Mouse (Mus musculus) WW6 (cell line): ENCODE results near the gene Cdc25a.
A peak's percentile ranks its signal among the peaks of the same experiment; 100 is the strongest.

Experiments used
- DNase-seq: peaks from one replicate; pipeline ENCODE4 v3.0.0-alpha.2; 2013; ENCODE audit warnings: low read depth, low spot score

The Cdc25a gene

DNA sequence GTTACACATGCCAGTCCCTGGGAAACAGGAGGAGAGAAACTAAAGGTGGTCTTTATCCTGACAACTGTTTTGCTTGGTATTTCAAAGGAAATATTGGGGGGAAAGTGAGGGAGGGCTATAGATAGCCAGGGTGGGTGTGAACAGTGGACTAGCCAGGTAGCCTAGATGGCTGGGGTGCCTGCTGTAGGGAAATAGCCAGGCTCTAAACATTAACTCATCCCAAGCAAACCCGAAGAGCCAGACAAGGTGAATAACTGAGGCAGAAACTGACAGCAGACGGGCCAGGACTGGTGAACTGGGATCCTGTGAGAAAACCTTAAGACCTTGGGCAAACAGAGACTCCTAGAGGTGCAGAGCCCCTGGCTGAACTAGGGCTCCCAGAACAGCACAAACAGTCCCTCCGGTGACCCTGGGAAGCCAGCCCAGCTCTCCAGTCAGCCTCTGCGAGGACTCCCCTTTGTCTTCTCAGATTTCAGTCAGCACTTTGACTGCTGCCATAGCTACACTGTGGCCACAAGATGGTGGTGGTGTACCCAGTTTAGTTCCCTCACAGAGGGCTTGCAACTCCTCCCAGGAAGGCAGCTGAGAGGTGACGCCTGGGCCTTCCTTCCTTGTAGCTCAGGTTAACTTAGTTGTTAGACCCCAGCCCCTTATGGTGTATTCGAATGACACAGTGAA, 19.2 kb downstream of the Cdc25a start:
- DNase-seq: no peak

- DNase-seq: no peak
These were observed 20.2 kb downstream of the Cdc25a start for GRCm38 (mm10) chr9:109895593-109895992.

GRCm38 (mm10) chr9:109896253-109897150, 21.1 kb downstream of the Cdc25a start:
- no peak for DNase-seq

- no peak for DNase-seq
These were observed 22.6 kb downstream of the Cdc25a start for GRCm38 (mm10) chr9:109898027-109898426.

DNA sequence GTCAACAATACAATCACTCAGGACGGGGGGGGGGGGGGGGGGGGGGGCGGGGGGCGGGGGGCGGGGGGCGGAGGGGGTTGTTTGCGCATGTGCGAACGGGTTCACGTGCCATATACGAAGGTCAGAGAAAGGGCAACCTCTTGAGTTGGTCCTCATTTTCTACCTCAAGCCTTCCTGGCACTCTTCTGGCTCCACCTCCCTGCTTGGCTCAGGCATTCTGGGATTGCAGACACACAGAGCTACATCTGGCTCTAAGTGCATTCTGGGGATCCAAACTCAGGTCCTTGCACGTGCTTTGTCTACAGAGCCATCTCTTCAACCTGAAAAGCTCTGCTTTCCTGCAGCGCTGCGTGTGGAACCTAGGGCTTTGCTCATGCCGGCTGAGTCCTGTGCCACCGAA, 24.0 kb downstream of the Cdc25a start:
- DNase-seq: no peak

GRCm38 (mm10) chr9:109899774-109900173, 24.4 kb downstream of the Cdc25a start:
- DNase-seq: no peak

DNA sequence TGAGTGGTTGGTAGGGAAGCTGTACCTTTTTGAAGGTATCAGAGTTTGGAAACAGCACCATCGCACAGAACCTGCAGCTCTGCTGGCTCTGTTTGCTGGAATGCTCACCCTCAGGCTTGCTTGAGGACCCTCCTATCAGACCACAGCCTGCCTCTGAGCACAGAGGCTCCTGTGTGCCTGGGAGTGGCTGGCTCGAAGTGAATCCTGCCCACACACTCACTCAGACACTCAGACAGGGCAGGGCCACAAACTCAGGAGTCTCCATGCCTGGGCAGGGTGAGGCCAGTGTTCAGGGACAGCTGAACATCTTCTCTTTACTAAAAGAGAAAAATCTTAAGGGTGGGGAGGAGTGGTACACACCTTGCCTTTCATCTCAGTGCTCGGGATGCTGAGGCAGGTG, 25.2 kb downstream of the Cdc25a start:
- DNase-seq: no peak

GRCm38 (mm10) chr9:109902246-109902645, 26.9 kb downstream of the Cdc25a start:
- DNase-seq: no peak

DNA sequence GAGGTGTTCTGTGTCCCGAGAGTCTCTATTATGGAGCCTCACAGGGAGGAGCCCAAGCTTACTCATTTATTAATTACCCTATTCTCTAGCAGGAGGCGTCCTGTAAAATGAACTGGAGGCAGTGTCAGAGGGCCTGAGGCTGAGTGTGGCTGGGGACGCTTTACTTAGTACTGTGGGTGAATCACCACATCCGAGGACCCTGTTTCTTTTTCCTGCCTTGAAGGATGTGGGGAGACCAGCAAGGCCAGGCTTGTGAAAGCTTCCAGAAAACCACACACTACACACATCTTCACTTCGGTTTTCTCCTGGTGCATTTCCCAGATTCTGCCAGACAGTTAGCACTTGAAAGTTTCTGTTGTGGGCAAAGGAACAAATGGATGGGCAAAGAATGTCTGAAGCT, 27.4 kb downstream of the Cdc25a start:
- DNase-seq: no peak

GRCm38 (mm10) chr9:109907300-109907699, 31.9 kb downstream of the Cdc25a start:
- no peak for DNase-seq

GRCm38 (mm10) chr9:109907774-109908465, 32.5 kb downstream of the Cdc25a start:
- no peak for DNase-seq

DNA sequence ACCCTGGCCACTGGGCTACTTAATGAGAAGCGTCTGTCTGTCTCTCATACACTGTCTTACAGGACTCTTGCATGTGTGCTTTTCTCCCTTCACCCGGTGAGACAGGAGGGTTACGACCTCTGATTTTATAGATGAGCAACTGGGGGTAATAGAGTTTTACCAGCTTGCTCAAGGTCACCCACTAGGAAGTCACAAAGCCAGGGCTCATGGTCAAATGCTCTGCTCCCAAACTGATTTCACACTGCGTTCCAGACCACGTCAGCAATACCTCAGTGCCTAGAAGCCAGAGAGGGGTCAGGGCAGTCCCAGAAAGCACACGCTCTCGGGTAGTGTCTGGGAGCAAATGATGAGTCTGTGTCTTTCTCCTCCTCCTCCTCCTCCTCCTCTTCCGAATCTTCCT, 33.7 kb downstream of the Cdc25a start:
- no peak for DNase-seq

- DNase-seq: no peak
These were observed 34.5 kb downstream of the Cdc25a start for GRCm38 (mm10) chr9:109909926-109910325.

- DNase-seq: no peak
These were observed 36.4 kb downstream of the Cdc25a start for GRCm38 (mm10) chr9:109911779-109912178.

DNA sequence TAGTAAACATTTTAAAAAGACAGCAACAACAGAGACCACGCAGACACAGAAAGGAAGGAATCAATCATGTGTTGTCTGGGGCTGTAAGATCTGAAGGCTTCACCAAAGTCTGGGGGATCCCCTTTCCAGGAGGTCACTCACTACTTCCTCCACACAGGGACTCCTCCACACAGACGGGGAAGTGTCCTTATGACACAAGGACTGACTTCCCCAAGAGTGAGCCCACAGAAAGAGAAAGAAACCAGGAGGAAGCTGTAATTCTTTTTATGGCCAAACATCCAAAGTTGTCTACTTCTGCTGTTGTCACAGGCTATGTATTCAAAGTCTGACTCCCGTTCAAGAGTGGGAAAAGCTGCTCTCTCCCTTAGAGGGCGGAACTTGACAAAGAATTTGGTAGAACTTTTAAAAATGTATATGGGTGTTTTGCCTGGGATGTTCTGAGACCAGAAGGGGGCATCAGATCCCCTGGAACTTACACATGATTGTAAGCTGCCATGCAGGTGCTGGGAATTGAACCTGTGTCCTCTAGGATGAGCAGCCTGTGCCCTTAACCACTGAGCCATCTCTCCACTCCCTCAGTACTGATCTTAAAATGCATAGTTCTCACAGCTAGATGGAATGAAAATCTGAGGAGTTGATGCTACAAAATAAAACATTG, 39.0 kb downstream of the Cdc25a start:
- DNase-seq: no peak

- no peak for DNase-seq
These were observed 42.6 kb downstream of the Cdc25a start for GRCm38 (mm10) chr9:109917931-109918330.

GRCm38 (mm10) chr9:109929131-109929530, 53.8 kb downstream of the Cdc25a start:
- DNase-seq: no peak

- no peak for DNase-seq
These were observed 54.7 kb downstream of the Cdc25a start for GRCm38 (mm10) chr9:109930063-109930462.

DNA sequence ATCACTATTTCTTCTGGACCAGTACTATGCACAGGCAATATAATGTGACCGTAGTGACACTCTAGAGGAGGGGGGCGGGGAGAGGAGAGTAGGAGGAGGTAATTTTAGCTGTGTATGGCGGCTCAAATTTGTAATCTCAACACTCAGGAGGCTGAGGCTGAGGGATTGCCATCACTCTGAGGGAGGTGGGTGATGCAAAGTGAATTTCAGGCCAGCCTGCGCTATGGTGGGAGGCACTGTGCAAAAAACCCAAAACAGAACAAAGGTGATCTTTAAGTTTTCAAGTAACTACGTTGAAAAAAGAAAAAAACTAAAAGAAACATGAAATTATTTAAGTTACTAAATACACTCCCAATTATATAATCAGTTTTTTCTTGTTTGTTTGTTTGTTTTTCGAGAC, 55.4 kb downstream of the Cdc25a start:
- no peak for DNase-seq

GRCm38 (mm10) chr9:109931257-109932171, 56.1 kb downstream of the Cdc25a start, which contains the start of gene Map4:
Gene Map4 (plus strand): TSS chr9:109931460.
- peak; percentile 92 for DNase-seq

DNA sequence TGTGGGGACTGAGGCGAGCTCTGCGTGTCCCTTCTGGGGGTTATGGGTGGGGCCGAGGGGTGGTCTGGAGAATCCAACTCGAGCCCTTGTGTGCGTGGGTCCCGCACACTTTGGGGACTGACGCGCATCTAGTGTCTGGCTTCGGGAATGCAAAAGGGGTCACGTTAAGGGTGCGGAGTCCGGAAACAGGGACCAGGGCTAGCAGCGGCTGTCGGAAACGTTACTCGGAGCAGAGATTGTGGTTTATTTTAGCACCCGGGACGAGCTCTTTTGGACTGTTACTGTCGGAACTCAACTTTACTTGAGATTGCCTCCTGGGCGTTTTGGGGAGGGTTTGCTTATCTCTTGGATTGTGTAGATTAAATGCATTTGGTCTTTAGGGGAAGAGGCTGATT, 57.0 kb downstream of the Cdc25a start:
- no peak for DNase-seq
